In genomic region chr16:17796519-17796918, GRCm38 (mm10) we compare ENCODE assay signal across 9 mouse cellular contexts. TPM values are rescaled to one million over a fixed set of nuclear protein-coding genes. Genes with fewer than 3 reads are reported as not detected.
DNase-seq lines count a peak whose midpoint lies in the region; ATAC-seq and TF ChIP-seq lines count a peak whose summit lies in the region.
"Had no signal": no experiment of that assay in that cellular context is flagged by ENCODE, and none has a peak within 500 bp of the region (broad histone marks: within the 10 kb centered on the region; RNA-seq: fewer than 3 reads in every experiment).

No protein-coding gene starts in this region.

- peaks cover 36% of the 10 kb centered on the region for H3K4me1 ChIP-seq in heart, embryonic 15.5 days (replicated peaks)
- peaks cover 52% of the 10 kb centered on the region for H3K4me1 ChIP-seq in embryonic facial prominence, embryonic 10.5 days
- H3K4me1 ChIP-seq in hindbrain, postnatal 0 days (ENCODE audit: insufficient read depth, low read length), result peaks cover 8% of the 10 kb centered on the region
- H3K4me1 ChIP-seq in midbrain, embryonic 15.5 days, result peaks cover 22% of the 10 kb centered on the region

- peak overlapping the region; percentile 62 for H3K4me3 ChIP-seq in heart, embryonic 15.5 days
- peak overlapping the region; percentile 77 for H3K4me3 ChIP-seq in embryonic facial prominence, embryonic 10.5 days
- H3K4me3 ChIP-seq in hindbrain, postnatal 0 days (ENCODE audit: low read length), result peak overlapping the region; percentile 55
- peak overlapping the region; percentile 46 for H3K4me3 ChIP-seq in midbrain, embryonic 15.5 days

- no peak for TF ChIP-seq CTCF in hindbrain, postnatal 0 days (IDR thresholded peaks at IDR 0.05; ENCODE audit: low read depth)

- no peak for DNase-seq in heart, postnatal 4 days
- DNase-seq in embryonic facial prominence, embryonic 10.5 days (ENCODE audit: low spot score), result no peak
- DNase-seq in hindbrain, postnatal 0 days (ENCODE audit: low spot score), result no peak
- no peak for DNase-seq in adrenal gland, adult 8-10 months
- no peak for DNase-seq in frontal cortex, adult 2 months (ENCODE audit: extremely low spot score in 1 of 2, low spot score in 1 of 2)

- peak overlapping the region; percentile 65; the same call in 1 of the 2 replicates for H3K9ac ChIP-seq in heart, embryonic 15.5 days
- H3K9ac ChIP-seq in hindbrain, postnatal 0 days (replicated peaks; ENCODE audit: low read length), result no peak overlapping the region
- H3K9ac ChIP-seq in midbrain, embryonic 15.5 days, result 0 out of 2 replicates have a peak overlapping the region, but pooled peaks have one; percentile 40

- H3K27me3 ChIP-seq in heart, embryonic 15.5 days, result peaks cover 56% of the 10 kb centered on the region
- H3K27me3 ChIP-seq in embryonic facial prominence, embryonic 10.5 days (replicated peaks; ENCODE audit: low read depth, poor library complexity, severe bottlenecking), result peaks cover 76% of the 10 kb centered on the region
- peaks cover 43% of the 10 kb centered on the region for H3K27me3 ChIP-seq in hindbrain, postnatal 0 days (ENCODE audit: insufficient read depth, low read length)
- peaks cover 60% of the 10 kb centered on the region for H3K27me3 ChIP-seq in midbrain, embryonic 15.5 days (replicated peaks)

- peak overlapping the region; percentile 88 for H3K4me2 ChIP-seq in heart, embryonic 15.5 days
- H3K4me2 ChIP-seq in hindbrain, postnatal 0 days (ENCODE audit: low read depth, low read length), result peak overlapping the region; percentile 88
- peak overlapping the region; percentile 87 for H3K4me2 ChIP-seq in midbrain, embryonic 15.5 days

- peak overlapping the region; percentile 82 for H3K27ac ChIP-seq in heart, embryonic 15.5 days
- H3K27ac ChIP-seq in embryonic facial prominence, embryonic 10.5 days (replicated peaks), result peak overlapping the region; percentile 96
- H3K27ac ChIP-seq in hindbrain, postnatal 0 days, result no peak overlapping the region
- H3K27ac ChIP-seq in midbrain, embryonic 15.5 days, result no peak overlapping the region

- no peak for ATAC-seq in heart, embryonic 15.5 days (replicated peaks; ENCODE audit: insufficient number of reproducible peaks, insufficient read depth, low FRiP score, low read depth)
- ATAC-seq in hindbrain, postnatal 0 days, result no peak
- ATAC-seq in midbrain, embryonic 15.5 days (replicated peaks), result no peak
- no peak for ATAC-seq in erythroblast, adult 5-6 weeks (replicated peaks; ENCODE audit: low FRiP score, poor library complexity, severe bottlenecking)

- peaks cover 5% of the 10 kb centered on the region; the same call in 1 of the 2 replicates for H3K36me3 ChIP-seq in heart, embryonic 15.5 days
- H3K36me3 ChIP-seq in embryonic facial prominence, embryonic 10.5 days (replicated peaks), result peaks cover 27% of the 10 kb centered on the region
- H3K36me3 ChIP-seq in hindbrain, postnatal 0 days (ENCODE audit: insufficient read depth, low read length), result peaks cover 10% of the 10 kb centered on the region; the same call in 1 of the 2 replicates
- peaks cover 3% of the 10 kb centered on the region; the same call in 1 of the 2 replicates for H3K36me3 ChIP-seq in midbrain, embryonic 15.5 days (replicated peaks)

- no peaks in the 10 kb centered on the region for H3K9me3 ChIP-seq in heart, embryonic 15.5 days (replicated peaks)
- H3K9me3 ChIP-seq in embryonic facial prominence, embryonic 10.5 days, result no peaks in the 10 kb centered on the region
- no peaks in the 10 kb centered on the region for H3K9me3 ChIP-seq in hindbrain, postnatal 0 days (ENCODE audit: low read length)
- H3K9me3 ChIP-seq in midbrain, embryonic 15.5 days, result no peaks in the 10 kb centered on the region

RNA-seq across cellular contexts. Expression of gene Scarf2, which starts 0.6 kb away (rescaled TPM):
- 6.6 and 11.3 TPM in 2 replicates for polyA plus RNA-seq in heart, embryonic 15.5 days (2015; fragmentation: Nextera tagmentation; extraction: Ambion mirVana)
- total RNA-seq in heart, postnatal 4 days (2021), result 10 to 100 TPM; 16.6 to 17.7 TPM
- polyA plus RNA-seq in embryonic facial prominence, embryonic 10.5 days (2016; fragmentation: Nextera tagmentation; extraction: Ambion mirVana), result 9.3 and 10.5 TPM in 2 replicates
- 15.5 and 15.6 TPM in 2 replicates for total RNA-seq in hindbrain, postnatal 0 days (2014; rRNA removed)
- 2.0 and 2.3 TPM in 2 replicates for polyA plus RNA-seq in hindbrain, postnatal 0 days (2015; fragmentation: Nextera tagmentation; extraction: Ambion mirVana)
- 1.7 and 2.6 TPM in 2 replicates for polyA plus RNA-seq in midbrain, embryonic 15.5 days (2015; fragmentation: Nextera tagmentation; extraction: Ambion mirVana)
- total RNA-seq in erythroblast, adult 5-6 weeks (2015; ENCODE audit: low replicate concordance), result not detected in 2 replicates
- total RNA-seq in erythroblast, adult 5-6 weeks (2017; ENCODE audit: low replicate concordance), result not detected in 2 replicates
- total RNA-seq in adrenal gland, adult 8-10 months (2022), result 10 to 100 TPM; 11.8 to 14.9 (median 13.1) TPM
- polyA plus RNA-seq in frontal cortex, adult 2 months (2012; rRNA removed), result 4.7 and 4.8 TPM in 2 replicates
- total RNA-seq: hematopoietic stem cell, adult 5-6 weeks had no signal

RNA-seq across cellular contexts. Expression of gene B830017H08Rik, which starts 36.4 kb away (rescaled TPM):
- not detected in 2 replicates for polyA plus RNA-seq in heart, embryonic 15.5 days (2015; fragmentation: Nextera tagmentation; extraction: Ambion mirVana)
- total RNA-seq in heart, postnatal 4 days (2021), result not detected
- polyA plus RNA-seq in embryonic facial prominence, embryonic 10.5 days (2016; fragmentation: Nextera tagmentation; extraction: Ambion mirVana), result not detected in 2 replicates
- 6.1 and 9.1 TPM in 2 replicates for total RNA-seq in hindbrain, postnatal 0 days (2014; rRNA removed)
- 6.3 and 6.4 TPM in 2 replicates for polyA plus RNA-seq in hindbrain, postnatal 0 days (2015; fragmentation: Nextera tagmentation; extraction: Ambion mirVana)
- 3.5 and 4.9 TPM in 2 replicates for polyA plus RNA-seq in midbrain, embryonic 15.5 days (2015; fragmentation: Nextera tagmentation; extraction: Ambion mirVana)
- not detected in 2 replicates for total RNA-seq in erythroblast, adult 5-6 weeks (2015; ENCODE audit: low replicate concordance)
- not detected in 2 replicates for total RNA-seq in erythroblast, adult 5-6 weeks (2017; ENCODE audit: low replicate concordance)
- total RNA-seq in adrenal gland, adult 8-10 months (2022), result not detected
- polyA plus RNA-seq in frontal cortex, adult 2 months (2012; rRNA removed), result 4.0 and 4.1 TPM in 2 replicates
- total RNA-seq: hematopoietic stem cell, adult 5-6 weeks had no signal

RNA-seq across cellular contexts. Expression of gene Klhl22, which starts 37.1 kb away (rescaled TPM):
- 33.0 and 45.7 TPM in 2 replicates for polyA plus RNA-seq in heart, embryonic 15.5 days (2015; fragmentation: Nextera tagmentation; extraction: Ambion mirVana)
- total RNA-seq in heart, postnatal 4 days (2021), result 10 to 100 TPM; 24.6 to 25.1 TPM
- polyA plus RNA-seq in embryonic facial prominence, embryonic 10.5 days (2016; fragmentation: Nextera tagmentation; extraction: Ambion mirVana), result 64.9 and 72.8 TPM in 2 replicates
- total RNA-seq in hindbrain, postnatal 0 days (2014; rRNA removed), result 176 and 190 TPM in 2 replicates
- polyA plus RNA-seq in hindbrain, postnatal 0 days (2015; fragmentation: Nextera tagmentation; extraction: Ambion mirVana), result 69.6 and 80.5 TPM in 2 replicates
- polyA plus RNA-seq in midbrain, embryonic 15.5 days (2015; fragmentation: Nextera tagmentation; extraction: Ambion mirVana), result 93.2 and 93.4 TPM in 2 replicates
- total RNA-seq in erythroblast, adult 5-6 weeks (2015; ENCODE audit: low replicate concordance), result 2.1 and 2.5 TPM in 2 replicates
- total RNA-seq in erythroblast, adult 5-6 weeks (2017; ENCODE audit: low replicate concordance), result 4.3 and 9.0 TPM in 2 replicates
- total RNA-seq in adrenal gland, adult 8-10 months (2022), result 10 to 100 TPM; 40.5 to 65.6 (median 50.8) TPM
- 88.5 and 106 TPM in 2 replicates for polyA plus RNA-seq in frontal cortex, adult 2 months (2012; rRNA removed)

RNA-seq across cellular contexts. Expression of gene Car15, which starts 41.6 kb away (rescaled TPM):
- polyA plus RNA-seq in heart, embryonic 15.5 days (2015; fragmentation: Nextera tagmentation; extraction: Ambion mirVana), result 1.5 and 2.1 TPM in 2 replicates
- 1 to 10 TPM; 1.4 to 1.6 TPM for total RNA-seq in heart, postnatal 4 days (2021)
- polyA plus RNA-seq in embryonic facial prominence, embryonic 10.5 days (2016; fragmentation: Nextera tagmentation; extraction: Ambion mirVana), result 2.5 and 4.1 TPM in 2 replicates
- total RNA-seq in hindbrain, postnatal 0 days (2014; rRNA removed), result 3.3 and 7.0 TPM in 2 replicates
- polyA plus RNA-seq in hindbrain, postnatal 0 days (2015; fragmentation: Nextera tagmentation; extraction: Ambion mirVana), result 1.9 TPM in 2 replicates
- polyA plus RNA-seq in midbrain, embryonic 15.5 days (2015; fragmentation: Nextera tagmentation; extraction: Ambion mirVana), result 3.9 and 5.2 TPM in 2 replicates
- 2.5 TPM in 1 of 2 replicates, not detected in the other for total RNA-seq in erythroblast, adult 5-6 weeks (2015; ENCODE audit: low replicate concordance)
- total RNA-seq in erythroblast, adult 5-6 weeks (2017; ENCODE audit: low replicate concordance), result 1.3 TPM in 1 of 2 replicates, not detected in the other
- total RNA-seq in adrenal gland, adult 8-10 months (2022), result 1 to 10 TPM in 3 of 4 experiments, under 1 TPM in 1; 0.94 to 3.6 (median 2.3) TPM
- polyA plus RNA-seq in frontal cortex, adult 2 months (2012; rRNA removed), result 16.3 and 19.9 TPM in 2 replicates
- total RNA-seq: hematopoietic stem cell, adult 5-6 weeks had no signal

Comparison
In these comparisons a context has a peak if more than half of its experiments do, and no peak if none do; other contexts are left out.
1. H3K27ac ChIP-seq: peak in heart, embryonic 15.5 days (single experiment) and embryonic facial prominence, embryonic 10.5 days (single experiment); none in hindbrain, postnatal 0 days (single experiment) and midbrain, embryonic 15.5 days (single experiment).
2. Peak in every context shown above with its lines, with median percentiles within 50 percentile points of each other: H3K4me2 ChIP-seq and H3K4me3 ChIP-seq.